Mouse (Mus musculus) heart, embryonic 14.5 days (tissue): ENCODE measurements around the gene Actn4. TPM values are rescaled to one million over a fixed set of nuclear protein-coding genes. Genes with fewer than 3 reads are reported as not detected.
A peak's percentile ranks its signal among the peaks of the same experiment; 100 is the strongest.

Source experiments
- ATAC-seq: fragments of 200-750 bp; cut with Nextera tagmentation; 2 replicates; pipeline ENCODE4 v1.8.0; 2017; ENCODE audit warnings: low read depth, moderate TSS enrichment; ENCODE audit not compliant: insufficient number of reproducible peaks, insufficient read depth, low FRiP score
- H3K27ac ChIP-seq, 2 experiments: fragments of 200-500 bp in 1 of 2; fragments of 300-500 bp in 1 of 2; sonication (generic) in 1 of 2; replicated peaks in 1 of 2; 2 replicates each; pipeline ENCODE4 v1.5.1; 2012 to 2014; ENCODE audit warnings: low read depth in 2 of 2, low read length in 2 of 2, control low read depth in 1 of 2, mild to moderate bottlenecking in 1 of 2, mixed read lengths in 1 of 2; ENCODE audit not compliant: control insufficient read depth in 1 of 2, insufficient read depth in 1 of 2
- H3K27me3 ChIP-seq: fragments of 300-500 bp; sonication (generic); 2 replicates; pipeline ENCODE4 v1.6.1; 2014; ENCODE audit warnings: mild to moderate bottlenecking, low read length, control low read depth; ENCODE audit not compliant: control insufficient read depth, insufficient read depth
- H3K36me3 ChIP-seq: fragments of 300-500 bp; sonication (generic); 2 replicates; pipeline ENCODE4 v1.6.1; 2014; ENCODE audit warnings: mild to moderate bottlenecking, control low read depth, low read length, mixed read lengths; ENCODE audit not compliant: control insufficient read depth, insufficient read depth
- H3K4me1 ChIP-seq, 2 experiments: fragments of 200-500 bp in 1 of 2; fragments of 300-500 bp in 1 of 2; sonication (generic) in 1 of 2; 2 replicates each; pipeline ENCODE4 v1.6.1; 2012 to 2014; ENCODE audit warnings: low read length in 2 of 2, control low read depth in 1 of 2, mixed read lengths in 1 of 2; ENCODE audit not compliant: control insufficient read depth in 2 of 2, insufficient read depth in 2 of 2
- H3K4me2 ChIP-seq: fragments of 300-500 bp; sonication (generic); 2 replicates; pipeline ENCODE4 v1.6.1; 2014; ENCODE audit warnings: mild to moderate bottlenecking, low read length
- H3K4me3 ChIP-seq, 2 experiments: fragments of 200-500 bp in 1 of 2; fragments of 300-500 bp in 1 of 2; sonication (generic) in 1 of 2; 2 replicates each; pipeline ENCODE4 v1.5.1; 2012 to 2014; ENCODE audit warnings: low read length in 2 of 2, mild to moderate bottlenecking in 2 of 2, control low read depth in 1 of 2, low read depth in 1 of 2, moderate library complexity in 1 of 2; ENCODE audit not compliant: control insufficient read depth in 1 of 2, insufficient read depth in 1 of 2
- H3K9ac ChIP-seq: fragments of 300-500 bp; sonication (generic); 2 replicates; pipeline ENCODE4 v1.6.1; 2014; ENCODE audit warnings: mild to moderate bottlenecking, low read length
- H3K9me3 ChIP-seq: fragments of 300-500 bp; sonication (generic); 2 replicates; pipeline ENCODE4 v1.6.1; 2016; ENCODE audit warnings: low read length, control low read depth; ENCODE audit not compliant: control insufficient read depth
- WGBS: fragments of 180-500 bp; shearing (Covaris S2); extraction: QIAGEN DNeasy Blood & Tissue Kit; methylation state at CpG from one replicate; pipeline ENCODE4 v1.1.7; 2014; 5-methylcytosine and 5-hydroxymethylcytosine counted together
- polyA plus RNA-seq: library from polyadenylated mRNA; unstranded; fragments of >200 nt; fragmentation: Nextera tagmentation; extraction: Ambion mirVana; gene quantifications from 2 replicates; pipeline ENCODE4 v1.2.1, GENCODE M21; 2014

The Actn4 gene
- polyA plus RNA-seq, 1 experiment from 2014 or later, result 221 TPM

- no peaks in the 10 kb centered on the region for H3K27me3 ChIP-seq
- H3K27ac ChIP-seq, result peak overlapping the region; percentile 60 to 95; a peak in 3 of 4 replicates
- H3K36me3 ChIP-seq, result peaks cover 28% of the 10 kb centered on the region
- ATAC-seq, result no peak
- 64% methylated on average over 4 of the region's 4 CpGs for WGBS
- no peaks in the 10 kb centered on the region for H3K9me3 ChIP-seq
- H3K4me3 ChIP-seq, result no peak overlapping the region
- H3K4me2 ChIP-seq, result no peak overlapping the region
- H3K4me1 ChIP-seq, result peaks cover 48 to 86% of the 10 kb centered on the region in 2 experiments
- H3K9ac ChIP-seq, result peak overlapping the region; percentile 64
These were observed 23.5 kb downstream of the Actn4 start for GRCm38 (mm10) chr7:28938654-28939053.

DNA sequence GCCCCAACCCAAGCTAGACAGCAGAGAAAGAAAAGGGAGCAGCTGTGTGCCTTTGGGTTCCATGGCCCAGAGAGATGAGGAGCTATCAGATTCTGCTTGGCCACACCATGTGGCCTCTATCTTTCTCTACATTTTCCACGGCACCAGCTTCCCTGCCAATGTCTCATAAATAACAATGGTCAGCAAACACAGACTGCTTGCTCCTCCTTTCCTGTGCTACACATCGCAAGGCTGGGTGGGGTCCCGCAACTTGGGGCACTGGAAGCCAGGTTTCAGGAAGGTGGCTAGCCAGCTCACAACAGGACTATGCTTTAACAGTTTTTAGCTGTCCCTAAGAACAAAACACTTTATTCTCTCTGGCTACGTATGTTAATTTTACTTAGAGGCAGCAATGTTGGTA lies 25.4 kb downstream of the Actn4 start:
- peak overlapping the region; percentile 54 to 71; a peak in 3 of 4 replicates for H3K27ac ChIP-seq
- no peak for ATAC-seq
- no peaks in the 10 kb centered on the region for H3K9me3 ChIP-seq
- peak overlapping the region; percentile 57 for H3K9ac ChIP-seq
- no peak overlapping the region for H3K4me3 ChIP-seq
- H3K27me3 ChIP-seq, result no peaks in the 10 kb centered on the region
- peaks cover 45 to 79% of the 10 kb centered on the region in 2 experiments for H3K4me1 ChIP-seq
- WGBS, result 56% methylated on average over 4 of the region's 4 CpGs
- H3K36me3 ChIP-seq, result peaks cover 23% of the 10 kb centered on the region; the same call in 1 of the 2 replicates
- no peak overlapping the region for H3K4me2 ChIP-seq

- Histone ChIP-seq H3K4me1 (peaks cover 43 to 77% of the 10 kb centered on the region in 2 experiments), H3K4me3 (no peak overlapping the region), H3K27ac (no peak overlapping the region), H3K9me3 (no peaks in the 10 kb centered on the region), H3K4me2 (no peak overlapping the region), H3K36me3 (peaks cover 18% of the 10 kb centered on the region; the same call in 1 of the 2 replicates), H3K9ac (no peak overlapping the region; the same call in 1 of the 2 replicates), H3K27me3 (no peaks in the 10 kb centered on the region)
- ATAC-seq, result no peak
- 89% methylated on average over 2 of the region's 2 CpGs for WGBS
These were observed 28.3 kb downstream of the Actn4 start for GRCm38 (mm10) chr7:28933825-28934224.

DNA sequence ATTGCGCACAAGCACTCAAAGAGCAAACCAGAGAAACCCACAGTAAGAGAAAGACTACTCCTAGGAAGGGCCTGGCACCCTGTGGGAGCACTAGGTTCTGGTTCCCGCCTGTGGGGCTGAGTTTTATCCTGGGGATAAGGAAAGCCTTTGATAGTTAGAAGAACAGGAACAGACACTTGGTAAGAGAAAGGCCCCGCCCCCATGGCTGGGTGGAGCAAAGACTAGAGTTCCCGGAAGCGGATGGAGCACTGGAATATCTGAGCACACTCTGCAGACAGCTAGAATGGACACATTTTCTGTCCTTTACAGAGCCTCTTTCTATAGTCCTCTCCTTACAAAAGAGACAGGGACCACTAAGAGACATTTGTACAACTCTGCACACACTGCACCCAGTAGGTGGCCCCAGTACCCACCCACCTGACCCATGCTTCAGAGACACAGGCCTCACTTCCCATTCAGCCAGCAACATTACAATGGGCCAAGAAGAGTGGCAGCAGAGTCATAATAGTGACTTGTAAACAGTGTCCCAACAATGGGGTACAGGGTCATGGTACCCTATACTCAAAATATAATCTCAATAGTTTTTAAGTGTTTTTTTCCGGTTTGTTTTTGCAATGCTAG lies 29.6 kb downstream of the Actn4 start:
- Histone ChIP-seq H3K9ac (no peak overlapping the region), H3K4me2 (no peak overlapping the region), H3K4me3 (no peak overlapping the region), H3K27me3 (no peaks in the 10 kb centered on the region), H3K9me3 (no peaks in the 10 kb centered on the region), H3K27ac (peak overlapping the region; percentile 21 to 46; a peak in 1 of 4 replicates), H3K4me1 (peaks cover 39 to 66% of the 10 kb centered on the region in 2 experiments), H3K36me3 (peaks cover 20% of the 10 kb centered on the region; the same call in 1 of the 2 replicates)
- ATAC-seq, result no peak
- WGBS, result 53% methylated on average over 6 of the region's 6 CpGs

GRCm38 (mm10) chr7:28931695-28932039 lies 30.5 kb downstream of the Actn4 start:
- H3K27me3 ChIP-seq, result no peaks in the 10 kb centered on the region
- peaks cover 37 to 61% of the 10 kb centered on the region in 2 experiments for H3K4me1 ChIP-seq
- H3K36me3 ChIP-seq, result peaks cover 12% of the 10 kb centered on the region; the same call in 1 of the 2 replicates
- peak overlapping the region; percentile 8 to 70; a peak in 3 of 4 replicates for H3K27ac ChIP-seq
- peak overlapping the region; percentile 44; the same call in 1 of the 2 replicates for H3K9ac ChIP-seq
- 63% methylated on average over 4 of the region's 4 CpGs for WGBS
- H3K9me3 ChIP-seq, result no peaks in the 10 kb centered on the region
- no peak overlapping the region for H3K4me3 ChIP-seq
- ATAC-seq, result no peak
- no peak overlapping the region for H3K4me2 ChIP-seq

GRCm38 (mm10) chr7:28931032-28931694 lies 31.0 kb downstream of the Actn4 start:
- Histone ChIP-seq H3K27me3 (no peaks in the 10 kb centered on the region), H3K9me3 (no peaks in the 10 kb centered on the region), H3K27ac (peak overlapping the region; percentile 59 to 70), H3K4me3 (no peak overlapping the region), H3K9ac (peak overlapping the region; percentile 44), H3K36me3 (peaks cover 8% of the 10 kb centered on the region; the same call in 1 of the 2 replicates), H3K4me2 (no peak overlapping the region), H3K4me1 (peaks cover 36 to 61% of the 10 kb centered on the region in 2 experiments)
- ATAC-seq, result no peak
- WGBS, result 78% methylated on average over 7 of the region's 7 CpGs

DNA sequence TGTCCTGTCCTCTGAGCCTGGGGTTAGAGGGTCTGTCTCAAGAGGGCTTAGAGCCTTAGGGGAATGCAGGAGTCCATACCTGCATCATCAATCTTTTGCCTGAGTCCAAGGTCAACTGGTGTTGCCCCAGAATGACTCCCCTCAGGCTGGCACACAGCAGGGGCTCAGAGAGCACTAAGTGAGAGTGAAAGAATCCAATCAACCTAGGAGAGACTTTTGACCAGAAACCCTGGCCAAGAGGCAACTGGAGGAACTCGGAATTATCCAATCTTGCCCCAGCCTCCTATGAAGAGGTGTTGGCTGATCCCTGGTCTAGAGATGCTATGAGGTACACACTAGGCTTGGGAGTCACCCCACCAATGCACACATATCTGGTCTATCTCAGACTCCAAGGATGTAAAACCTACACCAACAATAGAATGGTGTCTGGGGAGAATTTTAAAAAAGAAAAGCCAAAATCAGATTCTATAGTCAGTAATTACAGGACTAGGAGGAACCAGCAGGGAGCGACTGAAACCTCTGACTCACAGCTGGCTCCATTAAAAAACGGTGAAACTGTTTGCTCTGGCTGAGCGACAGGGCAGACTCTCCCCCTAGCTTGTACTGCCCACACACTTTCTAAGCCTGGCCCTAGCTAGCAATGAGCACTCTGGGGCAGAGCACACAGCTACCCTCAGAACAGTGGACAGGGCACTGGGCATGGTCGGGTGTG lies 31.7 kb downstream of the Actn4 start:
- 37% methylated on average over 5 of the region's 5 CpGs for WGBS
- peak overlapping the region; percentile 59 to 70 for H3K27ac ChIP-seq
- peak overlapping the region; percentile 27 for H3K9ac ChIP-seq
- peaks cover 39 to 63% of the 10 kb centered on the region in 2 experiments for H3K4me1 ChIP-seq
- H3K36me3 ChIP-seq, result peaks cover 8% of the 10 kb centered on the region; the same call in 1 of the 2 replicates
- no peaks in the 10 kb centered on the region for H3K27me3 ChIP-seq
- ATAC-seq, result no peak
- no peak overlapping the region for H3K4me3 ChIP-seq
- no peak overlapping the region for H3K4me2 ChIP-seq
- no peaks in the 10 kb centered on the region for H3K9me3 ChIP-seq
